Mouse (Mus musculus) megakaryocyte, adult 5-6 weeks (primary cell): Measurements from ENCODE around the gene Tbc1d32. TPM values are rescaled to one million over a fixed set of nuclear protein-coding genes. Genes with fewer than 3 reads are reported as not detected.

Experiments used
- ATAC-seq: 2 replicates; pipeline ENCODE4 v1.8.0; 2016; ENCODE audit warnings: mild to moderate bottlenecking, inconsistent platforms; ENCODE audit not compliant: poor library complexity, severe bottlenecking
- total RNA-seq, 2 experiments: library from RNA; stranded (forward) in 1 of 2; stranded (reverse) in 1 of 2; fragments of 153-499, 151-499 nt in 1 of 2; fragments of 221-1000, 200-1000 nt in 1 of 2; gene quantifications; 2 replicates each; pipeline versions ENCODE4 v1.2.3 to v1.2.4; 2015 to 2017

Tbc1d32 gene
- total RNA-seq, 2 experiments from 2014 or later: 1.4 to 3.4 TPM

- ATAC-seq: peak; percentile 96
These were observed 113.4 kb downstream of the Tbc1d32 start for GRCm38 (mm10) chr10:56114951-56115635.

- ATAC-seq: peak; percentile 37
These were observed 121.5 kb downstream of the Tbc1d32 start for GRCm38 (mm10) chr10:56106996-56107334.

GRCm38 (mm10) chr10:56106333-56106995 lies 122.0 kb downstream of the Tbc1d32 start, which contains the start of gene Msl3l2:
Msl3l2 (plus strand) TSS chr10:56106917.
- peak; percentile 98 for ATAC-seq

GRCm38 (mm10) chr10:56099641-56100310 lies 128.7 kb downstream of the Tbc1d32 start:
- no peak for ATAC-seq

- ATAC-seq: no peak
These were observed 129.4 kb downstream of the Tbc1d32 start for GRCm38 (mm10) chr10:56099126-56099525.

- no peak for ATAC-seq
These were observed 131.7 kb downstream of the Tbc1d32 start for GRCm38 (mm10) chr10:56096757-56097156.

GRCm38 (mm10) chr10:56094586-56094985 lies 133.9 kb downstream of the Tbc1d32 start:
- no peak for ATAC-seq

GRCm38 (mm10) chr10:56089714-56090113 lies 138.8 kb downstream of the Tbc1d32 start:
- no peak for ATAC-seq

GRCm38 (mm10) chr10:56062746-56063145 lies 165.7 kb downstream of the Tbc1d32 start:
- ATAC-seq: no peak

GRCm38 (mm10) chr10:56061238-56061830 lies 167.2 kb downstream of the Tbc1d32 start:
- no peak for ATAC-seq

- ATAC-seq: no peak
These were observed 169.5 kb downstream of the Tbc1d32 start for GRCm38 (mm10) chr10:56058979-56059422.

GRCm38 (mm10) chr10:56025400-56025799 lies 203.1 kb downstream of the Tbc1d32 start:
- ATAC-seq: no peak

- no peak for ATAC-seq
These were observed 203.9 kb downstream of the Tbc1d32 start for GRCm38 (mm10) chr10:56024579-56024978.

- ATAC-seq: peak; percentile 74
These were observed 248.5 kb downstream of the Tbc1d32 start for GRCm38 (mm10) chr10:55979898-55980521.

GRCm38 (mm10) chr10:55978001-55978400 lies 250.5 kb downstream of the Tbc1d32 start:
- no peak for ATAC-seq

Other genes with a start within 250 kb of the Tbc1d32 start
- gene Msl3l2, start 121.8 kb downstream of the Tbc1d32 start, total RNA-seq (2015): 1.9 and 3.0 TPM in 2 replicates
- gene Msl3l2, start 121.8 kb downstream of the Tbc1d32 start, total RNA-seq (2017): 1.9 and 2.5 TPM in 2 replicates
- gene Gja1, start 148.6 kb upstream of the Tbc1d32 start, total RNA-seq (2015): 1.1 and 1.3 TPM in 2 replicates
- 1.9 and 2.1 TPM in 2 replicates for gene Gja1, start 148.6 kb upstream of the Tbc1d32 start, total RNA-seq (2017)